Mouse (Mus musculus) G1E-ER4 (cell line): ENCODE measurements at regions not wholly inside any gene's neighbourhood (a gene's known extent, or its start where the extent isn't known, plus 50 kb on each side); places are given as distances from the start of the nearest gene placed in this dataset.

Source experiments
- GATA1 ChIP-seq: IDR thresholded peaks from one replicate; pipeline ENCODE4 v1.8.0; 2012; ENCODE audit warnings: low read length, inconsistent platforms

- TF ChIP-seq GATA1, result no peak
Measured at GRCm38 (mm10) chr19:33043696-33044095, 286.4 kb downstream of the Pten start.

GRCm38 (mm10) chr19:33048754-33049442 lies 291.6 kb downstream of the Pten start:
- no peak for TF ChIP-seq GATA1

- no peak for TF ChIP-seq GATA1
Measured at GRCm38 (mm10) chr19:33053199-33053867, 296.0 kb downstream of the Pten start.

GRCm38 (mm10) chr19:33056372-33056791 lies 299.1 kb downstream of the Pten start:
- TF ChIP-seq GATA1, result no peak

GRCm38 (mm10) chr19:33061006-33061405 lies 303.7 kb downstream of the Pten start:
- no peak for TF ChIP-seq GATA1

- TF ChIP-seq GATA1, result no peak
Measured at GRCm38 (mm10) chr19:33062165-33063058, 305.1 kb downstream of the Pten start.

GRCm38 (mm10) chr19:33065274-33066200 lies 308.2 kb downstream of the Pten start:
- TF ChIP-seq GATA1, result no peak

- no peak for TF ChIP-seq GATA1
Measured at GRCm38 (mm10) chr19:33068351-33068955, 311.2 kb downstream of the Pten start.

- no peak for TF ChIP-seq GATA1
Measured at GRCm38 (mm10) chr19:33069761-33070160, 312.5 kb downstream of the Pten start.

GRCm38 (mm10) chr19:33072299-33072698 lies 315.0 kb downstream of the Pten start:
- TF ChIP-seq GATA1, result no peak

GRCm38 (mm10) chr19:33074907-33075306 lies 317.2 kb downstream of the Rnls start:
- no peak for TF ChIP-seq GATA1

GRCm38 (mm10) chr19:33078681-33079360 lies 313.3 kb downstream of the Rnls start:
- TF ChIP-seq GATA1, result no peak

GRCm38 (mm10) chr19:33079959-33080358 lies 312.1 kb downstream of the Rnls start:
- no peak for TF ChIP-seq GATA1

GRCm38 (mm10) chr19:33081493-33081892 lies 310.6 kb downstream of the Rnls start:
- TF ChIP-seq GATA1, result peak; percentile 16
